Mouse (Mus musculus) adrenal gland, postnatal 10 days (tissue): ENCODE measurements around the gene Neurl4. TPM values are rescaled to one million over a fixed set of nuclear protein-coding genes. Genes with fewer than 3 reads are reported as not detected.

Experiments
- DNase-seq: peaks from one replicate; pipeline ENCODE4 v3.0.0; 2021; ENCODE audit warnings: mixed read lengths
- total RNA-seq, 2 experiments: library from RNA; stranded (reverse); gene quantifications; 2 replicates each; pipeline ENCODE4 v1.2.3; 2021

Gene Neurl4
- total RNA-seq, 2 experiments from 2014 or later = 33.6 to 48.1 TPM

DNA sequence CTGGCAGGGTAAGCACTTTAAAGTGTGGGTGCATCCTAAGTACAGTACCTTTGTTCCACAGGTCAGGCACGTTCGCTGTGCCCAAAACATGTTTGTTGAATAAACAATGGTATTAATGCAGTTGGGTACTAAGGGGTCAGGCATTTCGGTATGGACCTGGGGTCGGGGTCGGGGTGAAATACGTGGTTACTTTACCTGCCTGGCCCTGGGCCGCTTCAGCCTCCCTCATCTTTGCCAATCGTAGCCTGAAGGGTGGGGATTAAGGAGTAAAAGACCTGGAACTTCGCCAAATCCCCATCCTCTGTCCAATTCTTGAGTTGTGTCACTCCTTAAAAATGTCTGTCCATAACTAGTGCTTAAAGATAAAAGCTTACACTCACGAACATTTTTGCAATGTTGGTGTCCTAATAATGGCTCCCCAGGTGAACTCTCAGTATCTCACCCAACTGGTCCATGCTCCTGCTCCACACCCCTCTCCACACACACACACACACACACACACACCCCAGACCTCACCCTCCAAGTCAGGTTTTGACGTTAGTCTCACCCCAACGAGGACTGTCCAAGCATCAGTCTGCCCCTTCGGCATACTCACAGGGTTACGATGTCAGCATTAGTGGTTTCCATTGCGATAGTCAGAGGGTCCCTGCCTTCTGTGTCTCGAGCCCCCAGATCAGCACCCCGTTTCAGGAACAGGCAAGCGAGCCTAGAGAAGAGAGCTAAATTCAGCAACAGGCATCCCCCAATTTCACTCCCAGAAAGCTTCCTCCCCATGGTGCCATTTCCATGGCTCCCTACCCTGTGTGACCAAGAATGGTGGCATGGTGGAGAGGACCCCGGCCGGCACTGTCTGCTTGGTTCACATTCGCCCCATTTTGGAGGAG is 18.8 kb upstream of the Neurl4 start:
- no peak for DNase-seq

DNA sequence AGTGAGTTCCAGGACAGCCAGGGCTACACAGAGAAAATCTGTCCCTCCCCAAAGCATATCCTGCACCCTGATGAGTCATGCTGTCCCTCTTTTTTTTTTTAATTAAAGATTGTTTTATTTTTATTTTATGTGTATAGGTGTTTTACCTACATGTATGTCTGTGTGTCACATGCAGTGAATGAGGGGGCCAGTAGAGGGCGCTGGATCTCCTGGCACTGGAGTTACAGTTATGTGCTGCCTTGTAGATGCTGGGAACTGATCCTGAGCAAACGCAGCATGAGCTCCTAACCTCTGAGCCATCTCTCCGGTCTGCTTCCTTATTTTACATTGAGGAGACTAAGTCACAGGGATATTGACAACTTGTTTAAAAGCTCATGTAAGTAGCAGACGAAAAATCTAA is 17.8 kb upstream of the Neurl4 start:
- peak; percentile 49 for DNase-seq

DNA sequence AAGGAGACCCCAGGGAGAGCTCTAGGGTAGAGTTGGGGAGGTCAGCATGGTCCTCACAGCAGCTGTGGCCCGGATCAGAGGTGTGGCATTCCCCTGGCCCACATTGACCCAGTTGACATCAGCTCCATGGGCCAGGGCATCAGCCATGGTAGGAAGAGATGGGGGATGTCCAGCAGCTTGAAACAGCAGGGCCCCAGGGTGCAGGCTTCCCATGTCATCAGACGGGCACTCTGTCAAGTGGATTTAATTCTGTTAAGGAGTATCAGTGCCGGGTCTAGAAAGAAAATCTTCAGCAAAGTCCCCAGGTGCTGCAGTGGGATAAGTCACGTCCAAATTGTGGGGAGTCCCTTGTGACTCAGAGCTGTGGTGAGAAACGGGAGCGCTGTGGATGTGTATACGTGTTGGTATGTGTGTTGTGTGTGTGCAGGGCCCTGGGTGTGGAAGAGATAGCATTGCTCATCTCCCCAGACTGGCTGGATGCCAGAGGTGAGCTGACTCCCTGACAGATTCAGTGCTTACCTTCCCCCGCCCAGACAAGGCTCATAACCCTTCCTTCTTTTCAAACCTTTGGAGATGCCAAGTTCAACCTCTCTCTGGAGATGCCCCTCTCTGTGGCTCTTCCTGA is 17.2 kb upstream of the Neurl4 start:
- DNase-seq = no peak

DNA sequence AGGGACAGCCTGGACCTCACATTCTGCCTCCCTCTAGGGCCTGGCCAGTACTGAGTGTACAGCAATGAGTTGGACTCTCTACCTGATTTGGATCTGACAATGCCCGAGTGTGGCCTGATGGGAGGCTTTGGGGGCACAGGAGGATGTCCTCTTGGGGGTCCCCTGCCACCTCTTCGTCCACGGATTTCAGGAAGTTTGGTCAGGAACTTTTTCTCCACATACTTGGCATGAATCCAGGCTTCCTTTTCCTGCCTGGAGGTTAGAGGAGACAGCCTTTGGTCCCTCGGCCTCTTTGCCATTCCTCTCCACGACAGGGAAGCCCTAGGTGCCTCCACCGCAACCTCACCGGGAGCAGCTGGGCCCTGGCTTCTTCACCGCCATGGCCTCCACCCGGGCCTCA is 16.6 kb upstream of the Neurl4 start:
- no peak for DNase-seq

DNA sequence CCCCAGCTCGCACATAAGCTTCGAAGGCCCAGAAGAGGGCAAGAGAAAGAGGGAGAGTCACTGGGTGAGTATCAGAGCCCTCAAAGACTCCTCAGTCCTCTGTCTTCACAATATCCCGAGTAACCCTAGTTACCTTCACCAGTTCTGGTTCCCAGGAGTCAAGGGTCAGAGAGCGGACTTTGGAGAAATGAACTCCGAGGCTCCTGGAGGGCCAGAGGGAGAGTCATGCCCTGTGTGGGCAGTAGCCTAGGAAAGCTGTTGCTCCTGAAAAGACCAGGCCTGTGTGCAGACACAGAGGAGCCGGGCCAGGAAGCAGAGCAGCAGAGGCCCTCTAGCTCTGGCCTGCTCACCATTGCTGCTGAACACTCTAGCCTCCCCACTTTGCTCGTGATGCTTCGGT is 16.2 kb upstream of the Neurl4 start:
- DNase-seq = no peak

DNA sequence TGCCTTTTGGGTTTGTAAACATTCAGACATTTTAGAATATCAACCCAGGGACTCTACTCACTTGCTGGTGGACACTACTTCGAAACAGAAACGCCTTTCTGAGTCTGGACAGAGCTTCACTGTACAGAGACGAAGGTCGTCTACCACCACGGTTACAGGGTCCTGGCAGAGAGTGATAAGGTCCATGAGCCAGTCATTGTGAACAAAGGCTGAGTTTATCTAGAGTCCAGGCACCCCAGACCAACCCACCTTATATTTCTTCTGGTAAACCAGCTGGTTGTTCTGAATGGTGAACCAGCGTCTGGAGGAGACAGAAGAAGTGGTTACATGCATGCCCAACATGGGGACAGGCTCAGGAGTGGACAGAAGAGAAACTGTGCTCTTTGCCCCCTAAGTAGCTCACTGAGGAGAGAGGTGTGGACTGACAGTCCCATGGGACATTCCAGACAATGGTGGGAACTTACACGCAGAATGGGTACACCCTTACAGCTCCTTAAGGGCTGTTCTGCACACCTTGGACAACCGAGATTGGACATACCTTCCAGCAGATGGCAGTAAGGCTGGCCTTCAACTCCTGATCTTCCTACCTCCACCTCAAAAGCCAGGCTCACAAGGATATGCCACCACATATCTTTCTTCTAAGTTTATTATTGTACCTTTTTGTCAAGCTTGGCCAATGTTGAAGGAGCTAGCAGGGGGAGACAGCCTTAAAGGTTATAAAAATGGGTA is 13.8 kb upstream of the Neurl4 start:
- DNase-seq = no peak

DNA sequence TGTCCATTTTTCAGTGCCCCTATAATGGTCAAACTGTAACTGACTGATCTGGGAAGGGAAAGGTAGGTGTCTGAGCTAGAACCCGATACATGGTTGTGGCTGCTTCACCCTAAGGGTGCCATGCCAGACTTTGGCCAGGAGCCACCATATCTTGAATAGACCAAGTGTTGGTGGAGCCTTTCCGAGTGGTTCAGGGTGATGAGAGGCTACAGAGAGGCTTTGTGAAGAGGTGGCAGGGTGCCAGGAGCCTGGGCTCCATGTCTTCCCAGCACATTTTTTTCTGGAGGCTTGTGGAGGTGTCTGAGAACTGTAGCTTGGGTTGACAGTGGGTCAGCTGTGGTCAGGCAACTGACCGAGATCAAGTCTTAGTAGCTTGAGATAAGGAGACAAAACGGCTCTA is 9.4 kb upstream of the Neurl4 start:
- DNase-seq = no peak

DNA sequence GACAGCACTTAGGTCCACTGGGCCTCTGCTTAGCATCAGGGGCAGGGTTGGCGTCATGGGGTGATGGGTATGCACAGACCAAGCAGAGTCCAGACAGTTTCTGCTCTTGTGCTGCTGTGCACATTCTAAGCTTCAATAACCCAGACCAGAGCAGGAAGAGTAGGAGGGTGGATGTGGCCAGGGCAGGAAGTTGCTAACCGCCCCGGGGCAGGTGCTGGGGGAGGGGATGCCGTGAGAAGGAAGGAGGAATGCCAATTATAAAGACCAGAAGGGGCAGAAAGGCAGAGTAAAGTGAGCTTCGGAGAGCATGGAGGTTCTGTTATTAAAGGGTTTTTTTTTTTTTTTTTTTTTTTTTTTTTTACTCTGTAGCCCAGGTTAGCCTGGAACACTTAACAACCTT is 6.2 kb upstream of the Neurl4 start:
- DNase-seq = no peak

DNA sequence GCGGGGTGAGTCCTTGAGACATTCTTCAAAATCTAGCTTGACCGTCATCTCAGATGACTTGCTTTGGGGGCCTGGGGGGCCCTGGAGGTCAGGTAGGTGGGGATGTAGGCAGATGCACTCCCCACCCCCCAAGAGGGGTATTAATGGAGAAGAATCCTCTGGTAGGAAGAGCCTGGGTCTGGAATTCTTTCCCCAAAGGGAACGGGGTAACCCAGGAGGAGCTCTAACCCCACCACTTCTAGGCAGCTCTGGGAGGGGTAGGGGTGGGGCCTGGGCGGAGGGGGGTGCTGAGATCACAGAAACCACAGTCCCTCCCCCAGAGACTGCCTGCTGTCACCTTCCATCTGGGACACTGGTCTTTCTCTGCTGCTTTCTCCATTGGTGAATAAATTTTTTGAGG is 5.6 kb upstream of the Neurl4 start, which contains the start of gene Acap1:
Gene Acap1 (minus strand): TSS at position 249 of the 400 bp plus-strand sequence.
- DNase-seq = no peak

DNA sequence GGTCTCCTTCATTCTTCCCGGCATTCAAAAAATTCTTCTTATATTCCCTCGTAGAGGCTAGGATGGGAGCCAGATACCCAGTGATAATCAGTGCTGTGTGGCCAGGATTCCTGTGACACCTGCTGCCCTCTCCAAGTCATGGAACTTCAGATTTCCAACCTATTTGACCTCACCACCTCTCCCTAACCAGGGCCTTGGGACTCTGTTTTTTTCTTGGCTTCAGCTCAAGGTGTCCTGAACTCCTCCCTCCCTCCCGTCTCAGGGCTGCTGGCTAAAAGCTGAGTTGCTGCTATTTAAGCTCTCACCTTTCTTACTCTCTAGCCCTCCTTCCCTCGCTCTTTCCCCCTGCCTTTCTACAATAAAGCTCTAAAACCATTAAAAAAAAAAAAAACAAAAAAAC is 1.0 kb upstream of the Neurl4 start:
- DNase-seq = no peak

DNA sequence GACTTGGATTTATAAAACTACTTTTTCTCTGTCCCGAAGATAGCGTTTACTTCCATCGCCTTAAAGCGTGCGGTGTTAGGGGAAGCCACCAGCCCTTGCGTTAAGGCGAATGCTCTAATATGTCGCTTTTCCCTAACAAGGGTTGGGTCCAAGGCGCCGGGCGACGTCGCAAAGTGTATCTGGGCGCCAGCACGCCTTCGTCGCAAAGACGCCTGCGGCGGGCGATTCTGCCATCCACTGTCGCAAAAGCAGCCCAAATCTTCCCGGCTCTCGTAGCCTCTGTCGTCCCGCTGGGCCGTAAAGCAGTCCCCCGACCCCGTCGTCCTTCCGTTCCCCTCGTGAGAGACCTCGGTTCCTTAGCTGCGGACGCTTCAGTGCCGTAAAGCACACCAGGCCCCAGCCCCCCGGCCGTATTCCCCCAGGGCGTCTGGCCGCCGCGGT is 554 bp downstream of the Neurl4 start:
- peak; percentile 95 for DNase-seq

DNA sequence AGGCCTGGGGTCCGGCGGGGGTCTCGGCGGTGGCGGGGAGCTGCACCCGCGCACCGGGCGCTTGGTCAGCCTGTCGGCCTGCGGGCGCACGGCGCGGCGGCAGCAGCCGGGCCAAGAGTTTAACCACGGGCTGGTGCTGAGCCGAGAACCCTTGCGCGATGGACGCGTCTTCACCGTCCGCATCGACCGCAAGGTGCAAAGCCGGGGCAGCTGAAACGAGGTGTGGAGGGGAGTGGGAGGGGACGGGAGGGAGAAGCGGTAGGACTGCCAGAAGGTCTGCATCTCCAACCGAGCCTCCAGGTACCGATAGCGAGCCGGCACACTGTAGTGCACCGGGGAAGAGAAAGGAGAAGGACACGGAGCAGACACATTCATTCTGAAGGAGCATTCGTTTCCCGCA is 1.1 kb downstream of the Neurl4 start:
- DNase-seq = no peak

DNA sequence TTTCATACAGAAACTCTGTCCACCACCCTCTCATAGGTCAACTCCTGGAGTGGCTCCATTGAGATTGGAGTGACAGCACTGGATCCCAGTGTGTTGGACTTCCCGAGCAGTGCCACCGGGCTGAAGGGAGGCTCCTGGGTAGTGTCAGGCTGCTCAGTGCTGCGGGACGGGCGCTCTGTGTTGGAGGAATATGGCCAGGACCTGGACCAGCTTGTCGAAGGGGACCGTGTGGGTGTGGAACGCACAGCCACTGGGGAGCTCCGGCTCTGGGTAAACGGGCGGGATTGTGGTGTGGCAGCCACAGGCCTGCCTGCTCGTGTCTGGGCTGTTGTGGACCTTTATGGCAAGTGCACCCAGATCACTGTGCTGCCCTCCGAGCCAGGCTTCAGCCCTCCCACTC is 2.1 kb downstream of the Neurl4 start:
- no peak for DNase-seq

DNA sequence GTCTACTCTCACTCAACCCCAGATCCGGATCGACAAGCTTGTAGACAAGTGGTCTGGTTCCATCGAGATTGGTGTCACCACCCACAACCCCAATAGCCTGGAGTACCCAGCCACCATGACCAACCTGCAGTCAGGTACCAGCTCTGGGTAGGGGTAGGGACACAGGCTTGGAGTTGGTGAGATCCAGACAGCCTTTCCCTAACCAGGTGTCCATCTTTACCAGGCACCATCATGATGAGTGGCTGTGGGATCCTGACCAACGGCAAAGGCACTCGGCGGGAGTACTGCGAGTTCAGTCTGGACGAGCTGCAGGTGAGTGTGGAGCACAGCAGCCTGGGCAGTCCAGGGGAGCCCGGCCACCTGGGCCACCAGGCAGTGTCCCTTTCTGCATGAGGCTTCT is 3.4 kb downstream of the Neurl4 start:
- DNase-seq = no peak

DNA sequence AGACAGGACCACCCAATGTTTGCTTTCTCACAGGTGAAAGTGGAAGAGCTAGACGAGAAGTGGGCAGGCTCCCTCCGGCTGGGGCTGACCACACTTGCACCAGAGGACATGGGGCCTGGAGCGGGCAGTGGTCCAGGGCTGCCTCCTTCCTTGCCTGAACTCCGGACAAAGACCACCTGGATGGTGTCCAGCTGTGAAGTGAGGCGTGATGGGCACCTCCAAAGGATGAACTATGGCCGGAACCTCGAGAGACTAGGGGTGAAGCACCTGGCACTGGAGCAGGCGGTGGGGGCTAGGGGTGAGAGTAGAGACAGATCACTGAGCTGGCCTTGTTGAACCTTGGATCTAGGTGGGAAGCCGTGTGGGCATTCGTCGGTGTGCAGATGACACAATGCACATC is 7.8 kb downstream of the Neurl4 start:
- no peak for DNase-seq

DNA sequence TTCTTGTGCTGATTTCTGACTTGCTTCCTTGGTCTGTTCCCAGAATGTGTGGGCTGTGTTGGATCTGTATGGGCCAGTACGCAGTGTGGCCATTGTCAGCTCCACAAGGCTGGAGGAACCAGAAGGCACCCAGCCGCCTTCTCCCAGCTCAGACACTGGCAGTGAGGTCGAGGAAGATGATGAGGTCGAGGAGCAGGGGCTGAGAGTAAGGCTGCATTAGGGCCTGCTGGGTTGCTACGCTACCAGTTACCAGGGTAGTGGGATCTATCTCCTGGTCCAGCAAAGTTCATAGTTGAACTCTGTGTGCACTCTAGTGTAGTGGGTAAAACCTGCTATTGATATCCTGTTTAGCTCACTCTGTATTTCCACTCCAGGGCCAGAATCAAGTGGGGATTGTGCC is 8.3 kb downstream of the Neurl4 start:
- DNase-seq = no peak

DNA sequence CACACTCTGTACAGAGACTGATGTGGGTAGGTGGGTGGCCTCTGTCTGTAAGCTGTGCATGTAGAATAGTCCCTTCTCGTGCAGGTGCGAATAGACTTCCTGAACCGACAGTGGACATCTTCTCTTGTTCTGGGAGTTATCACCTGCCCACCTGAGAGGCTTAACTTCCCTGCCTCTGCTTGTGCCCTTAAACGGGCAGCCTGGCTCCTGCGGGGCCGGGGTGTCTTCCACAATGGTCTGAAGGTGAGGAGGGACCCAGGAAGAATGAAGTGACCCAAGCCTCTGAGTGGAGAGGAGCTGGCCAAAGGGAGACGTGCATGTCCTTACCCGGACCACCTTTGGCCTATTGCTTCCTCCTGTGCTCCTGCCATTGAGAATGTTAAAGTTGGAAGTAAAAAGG is 9.3 kb downstream of the Neurl4 start:
- no peak for DNase-seq

DNA sequence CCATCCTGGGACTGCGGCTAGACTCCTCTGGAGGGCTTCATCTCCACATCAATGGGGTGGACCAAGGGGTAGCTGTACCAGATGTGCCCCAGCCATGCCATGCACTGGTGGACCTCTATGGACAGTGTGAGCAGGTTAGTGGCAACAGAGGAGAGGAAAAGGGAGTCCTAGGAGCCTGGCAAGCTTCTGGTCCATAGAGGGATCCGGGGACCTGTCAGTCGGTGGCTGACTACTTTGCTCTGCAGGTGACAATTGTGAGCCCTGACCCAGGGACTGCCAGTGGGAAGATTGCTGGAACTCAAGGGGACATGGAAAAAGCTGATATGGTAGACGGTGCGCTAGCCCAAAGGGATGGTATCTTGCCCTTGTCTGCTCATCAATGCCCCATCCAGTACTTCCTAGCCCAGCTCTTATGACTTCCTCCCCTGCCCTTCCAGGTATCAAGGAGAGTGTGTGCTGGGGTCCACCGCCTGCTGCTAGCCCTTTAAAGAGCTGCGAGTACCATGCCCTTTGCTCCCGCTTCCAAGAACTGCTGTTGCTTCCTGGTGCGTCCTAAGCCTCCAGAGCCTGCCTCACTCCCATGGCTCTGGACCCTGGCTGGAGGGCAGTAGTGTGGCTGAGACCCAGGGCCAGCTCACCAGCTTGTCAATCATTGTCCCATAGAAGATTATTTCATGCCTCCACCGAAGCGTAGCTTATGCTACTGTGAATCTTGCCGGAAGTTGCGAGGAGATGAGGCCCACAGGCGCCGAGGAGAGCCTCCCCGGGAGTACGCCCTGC is 10.1 kb downstream of the Neurl4 start:
- DNase-seq = no peak

DNA sequence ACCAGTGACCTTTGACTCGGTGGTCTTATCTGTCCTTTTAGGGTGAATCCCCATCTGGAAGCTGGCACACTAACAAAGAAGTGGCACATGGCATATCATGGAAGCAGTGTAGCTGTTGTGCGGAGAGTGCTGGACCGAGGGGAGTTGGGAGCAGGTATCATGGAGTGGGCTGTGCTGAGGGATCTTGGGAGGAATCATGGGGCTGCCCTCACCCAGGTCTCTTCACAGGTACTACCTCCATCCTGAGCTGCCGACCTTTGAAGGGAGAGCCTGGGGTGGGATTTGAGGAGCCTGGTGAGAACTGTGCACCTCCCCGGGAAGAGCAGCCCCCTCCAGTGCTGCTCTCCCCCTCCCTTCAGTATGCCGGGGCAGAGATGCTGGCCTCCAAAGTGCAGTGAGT is 10.8 kb downstream of the Neurl4 start:
- DNase-seq = no peak

DNA sequence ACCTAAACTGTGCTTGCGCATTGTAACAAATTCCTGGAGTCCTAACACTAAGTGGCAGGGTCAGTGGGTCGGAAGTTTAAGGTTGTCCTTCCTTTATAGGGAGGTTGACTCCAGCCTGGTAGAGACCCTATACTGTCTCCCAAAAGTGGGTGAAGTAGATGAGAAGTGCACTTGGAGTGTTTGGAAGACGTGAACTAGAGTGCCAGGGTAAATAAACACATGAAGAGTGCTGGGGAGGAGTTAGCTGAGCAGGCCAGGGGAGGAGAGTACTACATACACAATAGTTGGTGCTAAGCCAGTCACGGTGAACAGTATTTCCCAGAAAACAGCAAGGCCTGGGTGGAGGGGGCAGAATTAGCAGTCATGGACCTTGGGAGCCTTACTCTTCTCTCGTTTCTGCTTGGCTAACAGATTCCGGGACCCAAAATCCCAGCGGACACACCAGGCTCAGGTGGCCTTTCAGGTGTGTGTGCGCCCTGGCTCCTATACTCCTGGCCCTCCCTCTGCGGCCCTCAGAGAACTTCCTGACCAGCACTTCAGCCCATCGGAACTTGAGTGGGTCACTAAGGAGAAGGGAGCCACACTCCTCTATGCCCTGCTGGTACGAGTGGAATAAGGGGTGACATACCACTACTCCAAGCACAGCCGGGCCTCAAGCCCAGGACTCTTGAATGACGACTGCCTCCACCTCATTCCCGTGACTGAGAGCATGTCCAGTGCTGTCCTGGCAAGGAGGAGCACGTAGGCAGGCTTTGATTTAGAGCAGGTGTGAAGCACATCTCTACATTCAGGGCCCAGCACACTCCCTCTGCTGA is 12.1 kb downstream of the Neurl4 start:
- no peak for DNase-seq
